Mouse (Mus musculus) urinary bladder, postnatal 0 days (tissue): ENCODE measurements around the gene Ctrc. TPM values are rescaled to one million over a fixed set of nuclear protein-coding genes. Genes with fewer than 3 reads are reported as not detected.

ENCODE experiments used
- polyA plus RNA-seq: library from polyadenylated mRNA; unstranded; fragments of >200 nt; fragmentation: Nextera tagmentation; extraction: Ambion mirVana; gene quantifications from 2 replicates; pipeline ENCODE4 v1.2.1, GENCODE M21; 2015

Ctrc gene
- not detected in 2 replicates for polyA plus RNA-seq

GRCm38 (mm10) chr4:141845999-141846398 lies at the start of gene Ctrc:
Gene Ctrc (minus strand): TSS chr4:141846359.

GRCm38 (mm10) chr4:141874601-141875460 lies 28.7 kb upstream of the Ctrc start, which contains the start of gene Efhd2:
Gene Efhd2 (minus strand): TSS chr4:141874920.

GRCm38 (mm10) chr4:141826060-141826459 lies 20.1 kb downstream of the Ctrc start, which contains the start of gene Cela2a:
Gene Cela2a (minus strand): TSS chr4:141826160.

DNA sequence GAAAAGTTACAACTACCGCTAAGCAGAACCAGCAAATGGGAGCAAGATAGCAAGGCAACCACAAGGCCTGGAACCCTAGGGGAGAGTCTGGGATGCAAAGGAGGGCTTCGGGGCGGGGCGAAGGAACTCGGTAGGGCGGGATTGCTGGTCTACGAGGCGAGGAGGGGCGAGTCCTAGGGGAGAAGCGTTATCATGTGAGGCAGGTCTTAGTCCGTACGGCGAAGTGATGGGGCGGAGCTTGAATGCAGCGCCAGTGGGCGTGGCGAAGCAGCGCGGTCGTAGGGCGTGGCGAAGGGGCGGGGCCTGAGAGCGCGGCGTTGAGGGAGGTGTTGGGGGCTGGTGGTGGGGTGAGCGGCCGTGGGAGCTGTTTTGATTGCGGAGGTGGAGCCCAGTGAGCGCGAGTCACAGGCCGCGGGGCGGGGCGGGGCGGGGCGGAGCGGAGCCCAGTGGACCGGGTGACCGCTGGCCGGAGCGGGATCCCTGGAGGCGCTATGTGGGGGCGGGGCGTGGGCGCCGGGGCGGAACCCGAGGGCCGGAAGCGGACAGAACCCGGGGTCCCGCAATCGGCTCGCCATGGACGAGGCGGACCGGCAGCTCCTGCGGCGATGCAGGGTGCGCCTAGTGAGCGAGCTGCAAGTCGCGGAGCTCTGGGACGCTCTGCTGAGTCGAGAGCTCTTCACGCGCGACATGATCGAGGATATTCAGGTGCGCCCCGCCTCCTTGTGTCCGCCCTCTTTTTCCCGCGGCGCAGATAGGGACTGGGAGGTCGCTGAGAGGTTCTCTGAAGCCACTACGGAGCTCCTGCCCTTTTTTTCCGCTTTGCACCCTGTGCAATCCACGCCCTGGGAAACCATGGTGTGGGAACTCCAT lies 52.6 kb downstream of the Ctrc start, which contains the start of gene Casp9:
Gene Casp9, plus strand, starts transcription at position 331 of the 870 bp plus-strand sequence.

DNA sequence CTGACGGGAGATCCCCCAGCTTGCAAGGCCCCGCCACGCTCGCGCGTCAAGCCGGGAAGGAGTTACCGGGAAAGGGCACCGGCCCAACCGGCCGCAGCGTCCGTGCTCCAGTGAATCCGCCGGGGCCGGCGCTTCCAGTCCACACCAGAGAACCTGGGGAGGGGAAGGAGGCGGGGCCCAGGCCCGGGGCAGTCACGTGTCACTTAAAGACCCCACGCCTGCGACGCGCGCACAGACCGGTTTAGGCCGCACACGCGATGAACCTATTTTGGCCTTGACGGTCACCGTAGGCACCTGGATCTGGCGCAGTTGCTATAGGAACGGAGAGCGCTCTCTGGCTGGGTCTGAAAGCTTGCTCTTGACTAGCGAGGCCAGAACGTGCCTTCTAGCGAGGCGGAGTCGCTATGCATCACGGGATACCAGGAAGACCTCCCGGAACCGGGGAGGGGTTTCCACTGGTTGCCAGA lies 55.6 kb downstream of the Ctrc start, which contains the start of gene Dnajc16:
Gene Dnajc16, minus strand, starts transcription at position 408 of the 467 bp plus-strand sequence.

Other genes with a start within 250 kb of the Ctrc start
- 173 and 207 TPM in 2 replicates for gene Fblim1, start 240.3 kb downstream of the Ctrc start, polyA plus RNA-seq
- gene Tmem82, start 227.7 kb downstream of the Ctrc start, polyA plus RNA-seq, result 0.20 and 0.74 TPM in 2 replicates
- gene Slc25a34, start 222.5 kb downstream of the Ctrc start, polyA plus RNA-seq, result 0.05 TPM in 1 of 2 replicates, not detected in the other
- gene Plekhm2, start 181.5 kb downstream of the Ctrc start, polyA plus RNA-seq, result 3.6 and 3.7 TPM in 2 replicates
- gene Rsc1a1, start 160.8 kb downstream of the Ctrc start, polyA plus RNA-seq, result not detected in 2 replicates
- 25.7 and 29.0 TPM in 2 replicates for gene Ddi2, start 122.9 kb downstream of the Ctrc start, polyA plus RNA-seq
- gene Agmat, start 99.7 kb downstream of the Ctrc start, polyA plus RNA-seq, result 0.20 TPM in 1 of 2 replicates, not detected in the other
- 7.7 and 9.1 TPM in 2 replicates for gene Dnajc16, start 55.4 kb downstream of the Ctrc start, polyA plus RNA-seq
- 11.0 and 14.0 TPM in 2 replicates for gene Casp9, start 52.7 kb downstream of the Ctrc start, polyA plus RNA-seq
- gene Cela2a, start 20.2 kb downstream of the Ctrc start, polyA plus RNA-seq, result not detected in 2 replicates
- gene Efhd2, start 28.6 kb upstream of the Ctrc start, polyA plus RNA-seq, result 76.9 and 80.6 TPM in 2 replicates
- 0.88 and 1.2 TPM in 2 replicates for gene Fhad1, start 168.7 kb upstream of the Ctrc start, polyA plus RNA-seq
- gene Tmem51, start 237.9 kb upstream of the Ctrc start, polyA plus RNA-seq, result 42.1 and 45.6 TPM in 2 replicates